Mouse (Mus musculus) hindbrain, embryonic 14.5 days (tissue): ENCODE results near the gene Coa5. TPM values are rescaled to one million over a fixed set of nuclear protein-coding genes. Genes with fewer than 3 reads are reported as not detected.

Experiments
- ATAC-seq: fragments of 200-750 bp; cut with Nextera tagmentation; 2 replicates; pipeline ENCODE4 v1.8.0; 2017; ENCODE audit warnings: moderate number of reproducible peaks, mild to moderate bottlenecking, moderate TSS enrichment, moderate library complexity; ENCODE audit not compliant: low FRiP score
- DNase-seq: peaks from one replicate; pipeline ENCODE4 v3.0.0-alpha.2; 2015; ENCODE audit warnings: low spot score
- H3K27ac ChIP-seq: fragments of 300-500 bp; sonication (generic); 2 replicates; pipeline ENCODE4 v1.5.1; 2014; ENCODE audit warnings: mild to moderate bottlenecking, moderate library complexity
- H3K27me3 ChIP-seq: fragments of 300-500 bp; sonication (generic); 2 replicates; pipeline ENCODE4 v1.6.1; 2014; ENCODE audit warnings: mild to moderate bottlenecking, low read length, mixed read lengths; ENCODE audit not compliant: control insufficient read depth, insufficient read depth
- H3K36me3 ChIP-seq: fragments of 300-500 bp; sonication (generic); replicated peaks from 2 replicates; pipeline ENCODE4 v1.6.1; 2014; ENCODE audit not compliant: control insufficient read depth, insufficient read depth
- H3K4me1 ChIP-seq: fragments of 300-500 bp; sonication (generic); replicated peaks from 2 replicates; pipeline ENCODE4 v1.6.1; 2014; ENCODE audit warnings: antibody characterized with exemption, low read length, mixed read lengths; ENCODE audit not compliant: control insufficient read depth, insufficient read depth
- H3K4me2 ChIP-seq: fragments of 300-500 bp; sonication (generic); replicated peaks from 2 replicates; pipeline ENCODE4 v1.6.1; 2014; ENCODE audit warnings: mild to moderate bottlenecking, moderate library complexity
- H3K4me3 ChIP-seq: fragments of 300-500 bp; sonication (generic); replicated peaks from 2 replicates; pipeline ENCODE4 v1.5.1; 2014; ENCODE audit warnings: mild to moderate bottlenecking, low read length
- H3K9ac ChIP-seq: fragments of 300-500 bp; sonication (generic); 2 replicates; pipeline ENCODE4 v1.6.1; 2014
- H3K9me3 ChIP-seq: fragments of 300-500 bp; sonication (generic); 2 replicates; pipeline ENCODE4 v1.6.1; 2016; ENCODE audit warnings: low read length; ENCODE audit not compliant: control insufficient read depth
- WGBS: fragments of 180-500 bp; shearing (Covaris S2); extraction: QIAGEN DNeasy Blood & Tissue Kit; methylation state at CpG from one replicate; pipeline ENCODE4 v1.1.7; 2014; 5-methylcytosine and 5-hydroxymethylcytosine counted together
- polyA plus RNA-seq: library from polyadenylated mRNA; unstranded; fragments of >200 nt; fragmentation: Nextera tagmentation; extraction: Ambion mirVana; gene quantifications from 2 replicates; pipeline ENCODE4 v1.2.1, GENCODE M21; 2014

Gene Coa5
- polyA plus RNA-seq, 1 experiment from 2014 or later, result 69.3 TPM

- Histone ChIP-seq H3K9ac (no peak overlapping the region), H3K9me3 (no peaks in the 10 kb centered on the region), H3K4me2 (no peak overlapping the region), H3K36me3 (no peaks in the 10 kb centered on the region), H3K4me3 (no peak overlapping the region), H3K27me3 (no peaks in the 10 kb centered on the region), H3K27ac (no peak overlapping the region), H3K4me1 (no peaks in the 10 kb centered on the region)
- ATAC-seq, result no peak
- WGBS, result 84% methylated on average over 6 of the region's 6 CpGs
- DNase-seq, result no peak
Measured at GRCm38 (mm10) chr1:37471179-37472148, 41.6 kb upstream of the Coa5 start.

- Histone ChIP-seq H3K9ac (no peak overlapping the region), H3K4me3 (no peak overlapping the region), H3K9me3 (no peaks in the 10 kb centered on the region), H3K4me1 (no peaks in the 10 kb centered on the region), H3K4me2 (no peak overlapping the region), H3K27ac (no peak overlapping the region), H3K36me3 (no peaks in the 10 kb centered on the region), H3K27me3 (no peaks in the 10 kb centered on the region)
- 94% methylated on average over 5 of the region's 5 CpGs for WGBS
- ATAC-seq, result no peak
- no peak for DNase-seq
Measured at GRCm38 (mm10) chr1:37469007-37469406, 39.1 kb upstream of the Coa5 start.

- DNase-seq (no peak), ATAC-seq (no peak)
- H3K36me3 ChIP-seq, result no peaks in the 10 kb centered on the region
- H3K4me1 ChIP-seq, result no peaks in the 10 kb centered on the region
- no peaks in the 10 kb centered on the region for H3K27me3 ChIP-seq
- H3K9ac ChIP-seq, result no peak overlapping the region
- no peaks in the 10 kb centered on the region for H3K9me3 ChIP-seq
- no peak overlapping the region for H3K27ac ChIP-seq
- WGBS, result 80% methylated on average over 4 of the region's 4 CpGs
- no peak overlapping the region for H3K4me3 ChIP-seq
- H3K4me2 ChIP-seq, result no peak overlapping the region
Measured at GRCm38 (mm10) chr1:37467806-37468205, 37.9 kb upstream of the Coa5 start.

- Histone ChIP-seq H3K36me3 (no peaks in the 10 kb centered on the region), H3K9ac (no peak overlapping the region), H3K27ac (no peak overlapping the region), H3K27me3 (no peaks in the 10 kb centered on the region), H3K4me1 (no peaks in the 10 kb centered on the region), H3K9me3 (no peaks in the 10 kb centered on the region), H3K4me3 (no peak overlapping the region), H3K4me2 (no peak overlapping the region)
- 85% methylated on average over 3 of the region's 3 CpGs for WGBS
- ATAC-seq (no peak), DNase-seq (no peak)
Measured at GRCm38 (mm10) chr1:37466322-37466995, 36.6 kb upstream of the Coa5 start.

- H3K4me3 ChIP-seq, result no peak overlapping the region
- ATAC-seq, result no peak
- DNase-seq, result no peak
- H3K36me3 ChIP-seq, result peaks cover 6% of the 10 kb centered on the region; the same call in 1 of the 2 replicates
- H3K4me1 ChIP-seq, result no peaks in the 10 kb centered on the region
- H3K9me3 ChIP-seq, result no peaks in the 10 kb centered on the region
- 91% methylated on average over 10 of the region's 10 CpGs for WGBS
- no peak overlapping the region for H3K4me2 ChIP-seq
- H3K27ac ChIP-seq, result no peak overlapping the region
- H3K9ac ChIP-seq, result no peak overlapping the region
- no peaks in the 10 kb centered on the region for H3K27me3 ChIP-seq
Measured at GRCm38 (mm10) chr1:37464878-37465452, 35.1 kb upstream of the Coa5 start.

- DNase-seq (no peak), ATAC-seq (no peak)
- Histone ChIP-seq H3K9me3 (no peaks in the 10 kb centered on the region), H3K27me3 (no peaks in the 10 kb centered on the region), H3K27ac (no peak overlapping the region), H3K9ac (no peak overlapping the region), H3K36me3 (peaks cover 12% of the 10 kb centered on the region; the same call in 1 of the 2 replicates), H3K4me1 (no peaks in the 10 kb centered on the region), H3K4me3 (no peak overlapping the region), H3K4me2 (no peak overlapping the region)
- WGBS, result 93% methylated on average over 7 of the region's 7 CpGs
Measured at GRCm38 (mm10) chr1:37457546-37457945, 27.6 kb upstream of the Coa5 start.

GRCm38 (mm10) chr1:37451270-37451669 is 21.4 kb upstream of the Coa5 start:
- DNase-seq (no peak), ATAC-seq (no peak)

GRCm38 (mm10) chr1:37448361-37449095 is 18.6 kb upstream of the Coa5 start:
- Histone ChIP-seq H3K4me3 (no peak overlapping the region), H3K4me2 (no peak overlapping the region), H3K4me1 (no peaks in the 10 kb centered on the region), H3K27ac (no peak overlapping the region), H3K27me3 (no peaks in the 10 kb centered on the region), H3K36me3 (peaks cover 31% of the 10 kb centered on the region), H3K9me3 (no peaks in the 10 kb centered on the region), H3K9ac (no peak overlapping the region)
- DNase-seq (peak; percentile 66), ATAC-seq (no peak)
- 83% methylated on average over 10 of the region's 10 CpGs for WGBS

More at GRCm38 (mm10) chr1:37451270-37451669, 21.4 kb upstream of the Coa5 start:
- peaks cover 29% of the 10 kb centered on the region; the same call in 1 of the 2 replicates for H3K36me3 ChIP-seq
- no peak overlapping the region for H3K9ac ChIP-seq
- 91% methylated on average over 8 of the region's 8 CpGs for WGBS
- H3K27ac ChIP-seq, result no peak overlapping the region
- H3K4me1 ChIP-seq, result no peaks in the 10 kb centered on the region
- H3K9me3 ChIP-seq, result no peaks in the 10 kb centered on the region
- no peak overlapping the region for H3K4me3 ChIP-seq
- no peak overlapping the region for H3K4me2 ChIP-seq
- no peaks in the 10 kb centered on the region for H3K27me3 ChIP-seq
